Mouse (Mus musculus): ENCODE data around the gene Kbtbd4.

Kbtbd4 gene

GRCm38 (mm10) chr2:90956053-90956452 is 51.5 kb downstream of the Kbtbd4 start:
- no peak for DNase-seq (ENCODE audit: low spot score in 2 of 2)

- DNase-seq (ENCODE audit: low spot score in 2 of 2), result no peak
Observed at GRCm38 (mm10) chr2:90958856-90959255, 54.3 kb downstream of the Kbtbd4 start.

- DNase-seq (ENCODE audit: low spot score in 2 of 2), result no peak
Observed at GRCm38 (mm10) chr2:90960012-90960411, 55.5 kb downstream of the Kbtbd4 start.
